Mouse (Mus musculus) CD4-positive, CD25-positive, alpha-beta regulatory T cell, adult 4 months (primary cell): ENCODE data around the gene Gm8020. TPM values are rescaled to one million over a fixed set of nuclear protein-coding genes. Genes with fewer than 3 reads are reported as not detected.
"Not testable (repeated sequence)": the region's sequence is repeated elsewhere in the genome, so short reads cannot be mapped to it uniquely, and the experiment has no call there.

ENCODE experiments used
- ATAC-seq: one replicate; pipeline ENCODE4 v1.8.0; 2017
- polyA plus RNA-seq, 2 experiments: library from polyadenylated mRNA; unstranded; fragments of 100-300 nt; shearing (Covaris generic); gene quantifications; one replicate each; pipeline ENCODE4 v1.2.1; 2017

The Gm8020 gene
- not detected for polyA plus RNA-seq

- ATAC-seq = not testable (repeated sequence)
Observed at GRCm38 (mm10) chr14:42502249-42502648, at the start of gene Gm8020. TSS of gene Gm8020 (minus strand) at chr14:42502349.

- ATAC-seq = not testable (repeated sequence)
Observed at GRCm38 (mm10) chr14:42543170-42543701, 41.1 kb upstream of the Gm8020 start.

- ATAC-seq = not testable (repeated sequence)
Observed at GRCm38 (mm10) chr14:42542316-42543169, 40.4 kb upstream of the Gm8020 start.

- ATAC-seq = not testable (repeated sequence)
Observed at GRCm38 (mm10) chr14:42524182-42524581, 22.0 kb upstream of the Gm8020 start, which contains the start of gene Gm8024. TSS of gene Gm8024 (minus strand) at chr14:42524282.

- not testable (repeated sequence) for ATAC-seq
Observed at GRCm38 (mm10) chr14:42463581-42463980, 38.6 kb downstream of the Gm8020 start, which contains the start of gene Gm8011. TSS of gene Gm8011 (plus strand) at chr14:42463881.

Other genes starting within 250 kb of the Gm8020 start
- gene Gm17026, start 242.3 kb downstream of the Gm8020 start, polyA plus RNA-seq = not detected
- gene Gm9611, start 205.0 kb downstream of the Gm8020 start, polyA plus RNA-seq = not detected
- not detected for gene Gm7995, start 192.1 kb downstream of the Gm8020 start, polyA plus RNA-seq
- gene Gm8005, start 62.7 kb downstream of the Gm8020 start, polyA plus RNA-seq = not detected
- not detected for gene Gm8011, start 38.5 kb downstream of the Gm8020 start, polyA plus RNA-seq
- gene Gm8024, start 21.9 kb upstream of the Gm8020 start, polyA plus RNA-seq = not detected
- gene Gm17124, start 97.5 kb upstream of the Gm8020 start, polyA plus RNA-seq = not detected
- gene Gm3633, start 139.6 kb upstream of the Gm8020 start, polyA plus RNA-seq = not detected
- not detected for gene Gm10378, start 153.6 kb upstream of the Gm8020 start, polyA plus RNA-seq